Mouse (Mus musculus): ENCODE measurements around the gene Col24a1.

- TF ChIP-seq CTCF (IDR thresholded peaks at IDR 0.05; ENCODE audit: low read depth, low read length) (no peak), POLR2A (IDR thresholded peaks at IDR 0.05; ENCODE audit: extremely low read depth, insufficient read depth, low read length) (no peak)
Measured at GRCm38 (mm10) chr3:145599059-145599458, 306.8 kb downstream of the Col24a1 start.

All from liver, adult 2 months (tissue).